Mouse (Mus musculus): Measurements from ENCODE around the gene Gm3327. TPM values are rescaled to one million over a fixed set of nuclear protein-coding genes. Genes with fewer than 3 reads are reported as not detected.
"Not testable (repeated sequence)": the region's sequence is repeated elsewhere in the genome, so short reads cannot be mapped to it uniquely, and the experiment has no call there.

Gene Gm3327
- not detected in 2 replicates for polyA plus RNA-seq (2012; rRNA removed)

DNA sequence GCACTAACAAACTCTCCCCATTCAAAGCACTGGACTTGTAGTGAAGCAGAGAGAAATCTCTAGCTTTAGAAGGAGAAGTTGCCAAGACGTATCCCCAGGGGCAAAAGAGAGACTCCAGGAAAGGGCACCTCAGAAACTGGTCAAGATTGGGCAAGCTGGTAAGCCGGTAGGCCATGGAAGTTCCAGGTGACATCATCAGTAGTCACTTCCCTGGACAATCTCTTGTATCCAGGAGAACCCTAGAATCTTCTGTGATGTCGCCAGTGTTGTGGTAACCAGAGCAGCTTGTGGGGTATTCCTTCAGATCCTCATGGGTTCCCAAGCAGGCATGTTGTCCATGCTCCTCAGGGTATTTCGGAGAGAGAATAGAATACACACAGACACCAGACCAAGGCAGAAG lies at the start of gene Gm3327:
TSS of gene Gm3327 (plus strand) at position 301 of the 400 bp plus-strand sequence.
- not testable (repeated sequence) for H3K4me3 ChIP-seq (ENCODE audit: insufficient read depth, low read depth, low read length); H3K36me3 ChIP-seq (ENCODE audit: control insufficient read depth, insufficient read depth, low read length); H3K27ac ChIP-seq (ENCODE audit: insufficient read depth, low read depth, low read length); DNase-seq; H3K4me1 ChIP-seq (ENCODE audit: control insufficient read depth, insufficient read depth, low read length); H3K27me3 ChIP-seq (replicated peaks; ENCODE audit: control insufficient read depth, insufficient read depth, low read length)
- 90% methylated on average over 4 of the region's 4 CpGs for WGBS

DNA sequence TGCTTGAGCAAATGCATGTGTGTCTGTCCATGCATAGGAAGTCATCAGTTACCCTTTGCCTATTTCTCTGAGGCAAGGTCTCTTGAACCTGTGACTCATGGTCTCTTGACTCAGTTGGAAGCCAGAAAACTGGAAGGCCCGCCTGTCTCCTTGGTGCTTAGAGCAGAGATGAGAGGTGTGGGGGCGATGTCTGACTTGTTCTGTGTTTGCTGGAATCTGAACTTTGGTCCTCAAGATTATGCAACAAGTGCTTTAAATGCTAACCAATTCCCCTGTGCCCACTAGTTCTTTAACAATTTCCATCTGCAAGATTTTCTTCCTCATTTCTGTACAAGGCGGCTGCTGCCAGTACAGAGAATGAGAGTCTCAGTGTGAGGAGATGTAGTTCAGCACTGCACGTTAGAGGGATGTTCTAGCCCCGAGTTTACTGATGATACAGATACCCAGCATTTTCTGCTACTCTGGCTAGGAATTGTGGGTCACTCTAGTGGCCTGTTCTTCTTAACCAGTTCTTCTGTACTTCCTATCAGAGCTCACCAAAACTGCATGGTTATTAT lies 45.8 kb upstream of the Gm3327 start:
- WGBS, result 57% methylated on average over 5 of the region's 5 CpGs
- H3K4me3 ChIP-seq (ENCODE audit: insufficient read depth, low read depth, low read length); H3K27ac ChIP-seq (ENCODE audit: insufficient read depth, low read depth, low read length); H3K36me3 ChIP-seq (ENCODE audit: control insufficient read depth, insufficient read depth, low read length); H3K4me1 ChIP-seq (ENCODE audit: control insufficient read depth, insufficient read depth, low read length); H3K27me3 ChIP-seq (replicated peaks; ENCODE audit: control insufficient read depth, insufficient read depth, low read length): not testable (repeated sequence)
- peak; percentile 54 for DNase-seq

DNA sequence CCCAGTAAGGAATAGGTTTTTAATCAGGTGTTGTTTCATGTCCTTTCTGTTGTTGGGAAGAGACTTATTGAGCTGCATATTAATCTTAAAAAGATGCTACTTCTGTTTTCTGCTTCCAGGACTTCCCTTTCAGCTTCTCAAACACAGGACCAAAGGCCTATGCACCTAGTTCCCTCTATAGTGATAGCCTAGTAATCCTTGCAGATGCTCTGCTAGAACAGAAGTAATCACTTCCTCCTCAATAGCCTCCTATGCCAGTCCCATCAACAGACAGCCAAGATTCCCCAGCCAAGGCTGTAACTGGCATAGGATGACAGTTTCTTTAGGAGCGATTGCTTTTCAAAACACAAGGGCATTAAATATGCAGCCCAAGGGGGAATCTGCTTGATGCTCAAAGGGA lies 37.1 kb upstream of the Gm3327 start:
- 88% methylated on average over 1 of the region's 1 CpGs for WGBS
- H3K4me3 ChIP-seq (ENCODE audit: insufficient read depth, low read depth, low read length); H3K27ac ChIP-seq (ENCODE audit: insufficient read depth, low read depth, low read length); H3K27me3 ChIP-seq (replicated peaks; ENCODE audit: control insufficient read depth, insufficient read depth, low read length); DNase-seq; H3K4me1 ChIP-seq (ENCODE audit: control insufficient read depth, insufficient read depth, low read length); H3K36me3 ChIP-seq (ENCODE audit: control insufficient read depth, insufficient read depth, low read length): not testable (repeated sequence)

DNA sequence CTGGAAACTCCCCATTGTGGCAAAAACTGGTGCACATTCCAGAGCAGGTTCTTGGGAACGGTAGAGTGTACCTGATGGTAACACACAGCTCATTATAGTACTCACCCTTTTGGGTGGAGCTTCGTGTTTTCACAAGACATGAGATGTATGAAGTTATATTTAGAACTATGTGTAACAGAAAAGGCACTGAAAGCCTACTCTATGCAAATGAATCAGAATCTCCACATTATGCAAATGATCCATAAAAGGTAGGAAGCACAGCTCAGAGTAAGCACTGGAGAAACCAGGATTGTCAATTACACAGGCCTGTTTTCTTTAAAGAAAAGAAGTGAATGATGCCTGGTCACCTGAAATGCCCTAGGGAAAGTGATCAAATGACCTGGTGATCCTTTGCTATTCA lies 36.1 kb upstream of the Gm3327 start:
- DNase-seq; H3K4me1 ChIP-seq (ENCODE audit: control insufficient read depth, insufficient read depth, low read length); H3K27ac ChIP-seq (ENCODE audit: insufficient read depth, low read depth, low read length); H3K36me3 ChIP-seq (ENCODE audit: control insufficient read depth, insufficient read depth, low read length); H3K27me3 ChIP-seq (replicated peaks; ENCODE audit: control insufficient read depth, insufficient read depth, low read length); H3K4me3 ChIP-seq (ENCODE audit: insufficient read depth, low read depth, low read length): not testable (repeated sequence)
- 90% methylated on average over 2 of the region's 2 CpGs for WGBS

DNA sequence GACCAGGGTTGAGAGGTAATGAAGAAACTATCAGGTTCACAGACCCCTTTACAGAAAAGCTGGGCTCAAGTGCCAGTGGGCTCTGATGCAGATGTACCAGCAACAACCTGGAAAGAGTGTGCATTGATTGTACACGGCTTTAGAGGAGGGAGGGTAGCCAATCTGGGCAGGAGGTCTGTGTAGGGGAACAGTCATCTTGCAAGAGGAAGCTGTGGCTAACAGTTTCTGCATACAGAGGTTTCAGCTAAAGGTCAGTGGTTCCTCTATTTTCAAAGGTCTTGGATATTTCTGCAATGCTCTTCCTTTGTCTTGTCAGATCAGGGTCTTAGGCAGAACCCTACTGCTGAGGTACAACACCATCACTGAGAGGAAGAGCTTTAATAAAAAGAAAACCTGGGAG lies 32.1 kb upstream of the Gm3327 start:
- peak; percentile 1 for DNase-seq
- H3K36me3 ChIP-seq (ENCODE audit: control insufficient read depth, insufficient read depth, low read length); H3K4me1 ChIP-seq (ENCODE audit: control insufficient read depth, insufficient read depth, low read length); H3K27ac ChIP-seq (ENCODE audit: insufficient read depth, low read depth, low read length); H3K27me3 ChIP-seq (replicated peaks; ENCODE audit: control insufficient read depth, insufficient read depth, low read length); H3K4me3 ChIP-seq (ENCODE audit: insufficient read depth, low read depth, low read length): not testable (repeated sequence)
- WGBS, result 42% methylated on average over 1 of the region's 1 CpGs

DNA sequence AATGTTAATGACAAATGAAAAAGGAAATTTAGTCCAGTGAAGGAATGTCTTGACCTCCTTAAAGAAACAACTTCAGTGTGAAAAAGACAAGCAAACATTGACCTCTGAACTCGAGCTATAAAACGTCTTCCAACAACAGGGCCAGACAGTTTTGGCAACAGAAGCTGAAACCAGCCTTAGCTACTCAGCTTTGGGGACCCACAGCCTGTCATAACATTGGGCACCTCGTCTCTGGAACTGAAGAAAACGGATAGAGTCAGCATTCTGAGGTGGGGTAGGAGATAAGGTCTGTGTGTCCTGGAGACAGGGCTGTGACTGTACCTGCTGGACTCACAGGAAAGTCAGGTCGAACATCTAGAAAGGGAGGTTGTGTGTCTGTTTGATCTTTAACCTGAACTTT lies 29.2 kb upstream of the Gm3327 start:
- DNase-seq; H3K36me3 ChIP-seq (ENCODE audit: control insufficient read depth, insufficient read depth, low read length); H3K27me3 ChIP-seq (replicated peaks; ENCODE audit: control insufficient read depth, insufficient read depth, low read length); H3K4me1 ChIP-seq (ENCODE audit: control insufficient read depth, insufficient read depth, low read length); H3K4me3 ChIP-seq (ENCODE audit: insufficient read depth, low read depth, low read length); H3K27ac ChIP-seq (ENCODE audit: insufficient read depth, low read depth, low read length): not testable (repeated sequence)
- WGBS, result 18% methylated on average over 5 of the region's 5 CpGs

DNA sequence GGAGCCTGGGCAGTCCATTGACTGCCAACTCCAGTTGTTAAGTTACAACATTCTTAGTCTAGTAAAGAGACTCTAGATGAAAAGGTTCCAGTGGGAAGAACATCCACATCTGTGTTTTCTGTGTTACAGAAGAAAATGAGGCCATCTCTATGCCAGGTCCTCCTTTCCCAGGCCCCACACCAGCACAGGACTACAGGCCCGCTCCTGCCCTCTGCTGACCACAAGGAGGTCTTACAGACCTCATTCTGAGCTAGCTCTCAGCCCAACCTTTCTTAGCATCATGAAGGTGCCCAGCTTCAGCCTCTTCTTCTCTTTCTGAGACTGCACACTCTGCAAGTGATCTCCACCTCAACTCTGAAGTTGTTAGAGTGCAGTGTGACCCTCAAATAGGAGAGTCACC lies 23.6 kb upstream of the Gm3327 start:
- H3K27ac ChIP-seq (ENCODE audit: insufficient read depth, low read depth, low read length), result not testable (repeated sequence)
- WGBS, result no CpG with 5 or more reads among the region's 1 CpGs

DNA sequence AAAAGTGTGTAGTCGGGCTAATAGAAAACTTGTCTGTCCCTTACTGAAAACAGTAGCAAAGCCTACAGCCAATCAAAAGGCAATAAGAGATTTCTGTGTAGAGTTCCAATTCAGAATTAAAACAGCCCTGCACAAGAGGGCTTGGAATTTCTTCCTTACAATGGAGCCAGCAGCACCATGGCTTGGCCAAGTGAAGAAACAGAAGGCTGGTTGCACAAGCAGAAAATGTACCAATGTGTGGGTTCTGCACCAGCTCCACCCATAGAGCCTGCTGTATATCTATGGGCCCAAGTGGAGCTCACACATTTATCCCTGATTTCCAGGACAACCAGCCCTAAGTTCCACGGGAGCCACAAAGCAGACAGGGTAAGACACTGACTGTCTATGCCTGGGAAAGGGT lies 21.3 kb upstream of the Gm3327 start, which contains the start of gene Ear2:
TSS of gene Ear2 (plus strand) at position 301 of the 400 bp plus-strand sequence.
- not testable (repeated sequence) for H3K27me3 ChIP-seq (replicated peaks; ENCODE audit: control insufficient read depth, insufficient read depth, low read length); DNase-seq; H3K4me1 ChIP-seq (ENCODE audit: control insufficient read depth, insufficient read depth, low read length); H3K27ac ChIP-seq (ENCODE audit: insufficient read depth, low read depth, low read length); H3K4me3 ChIP-seq (ENCODE audit: insufficient read depth, low read depth, low read length); H3K36me3 ChIP-seq (ENCODE audit: control insufficient read depth, insufficient read depth, low read length)
- 78% methylated on average over 2 of the region's 2 CpGs for WGBS

More for the DNA sequence above, 23.6 kb upstream of the Gm3327 start:
- DNase-seq; H3K27me3 ChIP-seq (replicated peaks; ENCODE audit: control insufficient read depth, insufficient read depth, low read length); H3K4me3 ChIP-seq (ENCODE audit: insufficient read depth, low read depth, low read length); H3K36me3 ChIP-seq (ENCODE audit: control insufficient read depth, insufficient read depth, low read length); H3K4me1 ChIP-seq (ENCODE audit: control insufficient read depth, insufficient read depth, low read length): not testable (repeated sequence)

DNA sequence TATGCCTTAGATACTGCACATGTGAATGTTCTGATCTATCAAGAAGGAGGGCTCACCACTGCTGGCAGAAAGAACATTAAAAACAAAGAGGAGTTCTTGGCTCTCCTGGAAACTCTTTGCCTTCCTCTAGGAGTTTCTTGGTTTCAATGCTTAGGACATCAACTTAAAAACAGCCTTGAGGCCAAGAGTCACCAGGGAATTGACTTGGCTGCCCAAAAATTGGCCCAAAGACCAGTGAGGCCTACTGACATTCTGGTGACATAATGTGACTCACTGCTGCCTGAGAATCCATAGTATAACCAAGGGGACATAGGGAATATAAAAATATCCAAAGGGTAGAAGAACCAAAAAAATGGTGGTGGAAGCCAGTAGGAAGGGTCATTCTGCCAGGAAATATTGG lies 12.7 kb upstream of the Gm3327 start:
- Histone ChIP-seq H3K36me3 (ENCODE audit: control insufficient read depth, insufficient read depth, low read length) (no peaks in the 10 kb centered on the region), H3K27me3 (replicated peaks; ENCODE audit: control insufficient read depth, insufficient read depth, low read length) (no peaks in the 10 kb centered on the region), H3K4me1 (ENCODE audit: control insufficient read depth, insufficient read depth, low read length) (no peaks in the 10 kb centered on the region), H3K4me3 (ENCODE audit: insufficient read depth, low read depth, low read length) (no peak overlapping the region), H3K27ac (ENCODE audit: insufficient read depth, low read depth, low read length) (no peak overlapping the region)
- no peak for TF ChIP-seq CTCF (conservative IDR thresholded peaks at IDR 0.05; ENCODE audit: insufficient read depth, insufficient read length, low read depth, low read length)
- no peak for TF ChIP-seq POLR2A (IDR thresholded peaks at IDR 0.05; ENCODE audit: low read depth, low read length)
- no peak for DNase-seq

Other genes with a start within 250 kb of the Gm3327 start
- gene Ear1, start 248.3 kb upstream of the Gm3327 start, polyA plus RNA-seq (2012; rRNA removed), result not detected in 2 replicates
- not detected in 2 replicates for gene Ear10, start 200.3 kb upstream of the Gm3327 start, polyA plus RNA-seq (2012; rRNA removed)
- 0.30 and 0.33 TPM in 2 replicates for gene Gm8113, start 198.5 kb upstream of the Gm3327 start, polyA plus RNA-seq (2012; rRNA removed)
- gene Ang5, start 166.8 kb upstream of the Gm3327 start, polyA plus RNA-seq (2012; rRNA removed), result not detected in 2 replicates
- gene Ang6, start 121.6 kb upstream of the Gm3327 start, polyA plus RNA-seq (2012; rRNA removed), result not detected in 2 replicates
- gene Ear2, start 21.2 kb upstream of the Gm3327 start, polyA plus RNA-seq (2012; rRNA removed), result 4.8 and 5.4 TPM in 2 replicates
- gene Gm8212, start 73.8 kb downstream of the Gm3327 start, polyA plus RNA-seq (2012; rRNA removed), result not detected in 2 replicates
- 0.06 TPM in 1 of 2 replicates, not detected in the other for gene 4930503E14Rik, start 89.4 kb downstream of the Gm3327 start, polyA plus RNA-seq (2012; rRNA removed)
- gene Gm8220, start 161.7 kb downstream of the Gm3327 start, polyA plus RNA-seq (2012; rRNA removed), result not detected in 2 replicates
- not detected in 2 replicates for gene Gm5930, start 214.7 kb downstream of the Gm3327 start, polyA plus RNA-seq (2012; rRNA removed)
- gene Gm8229, start 241.5 kb downstream of the Gm3327 start, polyA plus RNA-seq (2012; rRNA removed), result not detected in 2 replicates

Data from kidney, adult 2 months (tissue).